Mouse (Mus musculus) lung, embryonic 14.5 days (tissue): Measurements from ENCODE around the gene Mypn. TPM values are rescaled to one million over a fixed set of nuclear protein-coding genes. Genes with fewer than 3 reads are reported as not detected.
A peak's percentile ranks its signal among the peaks of the same experiment; 100 is the strongest.

ENCODE experiments used
- ATAC-seq: fragments of 200-750 bp; cut with Nextera tagmentation; 2 replicates; pipeline ENCODE4 v1.8.0; 2017; ENCODE audit warnings: mild to moderate bottlenecking, moderate TSS enrichment, moderate library complexity; ENCODE audit not compliant: insufficient read depth
- DNase-seq: peaks from one replicate; pipeline ENCODE4 v3.0.0-alpha.2; 2015
- H3K27ac ChIP-seq: fragments of 300-500 bp; sonication (generic); 2 replicates; pipeline ENCODE4 v1.5.1; 2014; ENCODE audit warnings: low read depth, mild to moderate bottlenecking, moderate library complexity
- H3K27me3 ChIP-seq: fragments of 300-500 bp; sonication (generic); 2 replicates; pipeline ENCODE4 v1.6.1; 2014; ENCODE audit warnings: low read length, control low read depth; ENCODE audit not compliant: insufficient read depth
- H3K36me3 ChIP-seq: fragments of 300-500 bp; sonication (generic); 2 replicates; pipeline ENCODE4 v1.6.1; 2014; ENCODE audit warnings: control low read depth; ENCODE audit not compliant: insufficient read depth
- H3K4me1 ChIP-seq: fragments of 300-500 bp; sonication (generic); 2 replicates; pipeline ENCODE4 v1.6.1; 2014; ENCODE audit warnings: antibody characterized with exemption, control low read depth; ENCODE audit not compliant: insufficient read depth
- H3K4me2 ChIP-seq: fragments of 300-500 bp; sonication (generic); 2 replicates; pipeline ENCODE4 v1.6.1; 2014; ENCODE audit warnings: mild to moderate bottlenecking
- H3K4me3 ChIP-seq: fragments of 300-500 bp; sonication (generic); 2 replicates; pipeline ENCODE4 v1.5.1; 2014; ENCODE audit warnings: low read depth, low read length
- H3K9ac ChIP-seq: fragments of 300-500 bp; sonication (generic); 2 replicates; pipeline ENCODE4 v1.6.1; 2014
- H3K9me3 ChIP-seq: fragments of 300-500 bp; sonication (generic); 2 replicates; pipeline ENCODE4 v1.6.1; 2016; ENCODE audit warnings: low read depth, low read length, control low read depth
- CTCF ChIP-seq: IDR thresholded peaks from 2 replicates; pipeline ENCODE4 v1.5.1; 2016; ENCODE audit warnings: antibody characterized with exemption, low read depth
- WGBS: fragments of 180-500 bp; shearing (Covaris S2); extraction: QIAGEN DNeasy Blood & Tissue Kit; methylation state at CpG from one replicate; pipeline ENCODE4 v1.1.7; 2014; 5-methylcytosine and 5-hydroxymethylcytosine counted together
- polyA plus RNA-seq: library from polyadenylated mRNA; unstranded; fragments of >200 nt; fragmentation: Nextera tagmentation; extraction: Ambion mirVana; gene quantifications from 2 replicates; pipeline ENCODE4 v1.2.1, GENCODE M21; 2014

The Mypn gene
- polyA plus RNA-seq, 1 experiment from 2014 or later, result 0.09 TPM

DNA sequence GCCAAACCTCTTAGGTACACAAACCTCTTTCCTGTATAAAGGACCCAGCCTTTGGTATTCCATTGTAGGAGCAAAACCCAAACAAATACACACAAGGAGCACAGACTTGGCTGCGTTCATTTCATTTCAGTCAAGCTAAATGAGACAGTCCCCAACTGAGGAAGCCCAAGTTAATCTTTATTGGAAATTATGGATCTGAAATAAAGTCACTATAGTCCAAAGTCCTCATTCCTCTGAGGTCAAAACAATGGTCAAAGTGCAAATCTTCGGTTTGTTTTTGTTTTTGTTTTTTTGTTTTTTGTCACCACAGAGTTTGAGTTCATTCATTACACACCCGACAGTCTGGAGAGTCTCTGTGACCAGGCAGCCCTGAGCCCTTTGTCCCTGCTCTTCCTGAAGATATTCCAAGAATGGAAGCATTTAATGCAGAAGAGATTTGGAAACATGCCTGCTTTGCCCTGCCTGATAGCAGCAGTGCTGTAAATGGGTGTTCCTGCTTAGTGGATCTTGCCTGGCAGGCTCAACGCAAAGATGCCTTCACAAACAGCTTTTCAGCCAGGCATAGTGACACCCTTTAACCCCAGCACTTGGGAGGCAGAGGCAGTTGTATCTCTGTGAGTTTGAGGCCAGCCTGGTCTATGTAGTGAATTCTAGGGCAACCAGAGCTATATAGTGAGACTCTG is 47.9 kb downstream of the Mypn start:
- no peak for ATAC-seq
- Histone ChIP-seq H3K27ac (no peak overlapping the region), H3K9me3 (no peaks in the 10 kb centered on the region), H3K27me3 (no peaks in the 10 kb centered on the region), H3K4me3 (no peak overlapping the region), H3K4me1 (no peaks in the 10 kb centered on the region), H3K36me3 (no peaks in the 10 kb centered on the region), H3K9ac (no peak overlapping the region), H3K4me2 (no peak overlapping the region)
- TF ChIP-seq CTCF, result no peak
- 63% methylated on average over 4 of the region's 4 CpGs for WGBS
- DNase-seq, result no peak

DNA sequence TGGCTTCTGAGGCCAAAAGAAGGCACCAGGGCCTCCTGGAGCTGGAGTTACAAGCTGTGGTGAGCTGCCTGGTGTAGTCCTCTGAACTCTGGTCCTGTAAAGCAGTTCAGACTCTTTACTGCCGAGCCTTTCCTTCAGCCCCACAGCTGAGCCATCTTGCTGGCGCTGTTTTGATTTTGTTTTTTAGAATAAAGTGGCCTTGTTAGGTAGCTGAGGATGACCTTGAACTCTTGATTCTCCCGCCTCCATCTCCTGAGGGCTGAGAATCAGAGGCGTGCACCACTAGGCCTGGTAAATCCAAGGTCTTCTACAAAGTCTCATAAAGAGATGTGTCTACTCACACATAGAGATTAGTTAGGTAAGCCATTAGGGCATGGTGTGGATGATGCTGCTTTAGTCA is 49.0 kb downstream of the Mypn start:
- Histone ChIP-seq H3K9ac (no peak overlapping the region), H3K4me3 (no peak overlapping the region), H3K4me1 (no peaks in the 10 kb centered on the region), H3K27ac (no peak overlapping the region), H3K9me3 (no peaks in the 10 kb centered on the region), H3K36me3 (no peaks in the 10 kb centered on the region), H3K4me2 (no peak overlapping the region), H3K27me3 (no peaks in the 10 kb centered on the region)
- TF ChIP-seq CTCF, result no peak
- no peak for ATAC-seq
- DNase-seq, result no peak
- 87% methylated on average over 4 of the region's 4 CpGs for WGBS

DNA sequence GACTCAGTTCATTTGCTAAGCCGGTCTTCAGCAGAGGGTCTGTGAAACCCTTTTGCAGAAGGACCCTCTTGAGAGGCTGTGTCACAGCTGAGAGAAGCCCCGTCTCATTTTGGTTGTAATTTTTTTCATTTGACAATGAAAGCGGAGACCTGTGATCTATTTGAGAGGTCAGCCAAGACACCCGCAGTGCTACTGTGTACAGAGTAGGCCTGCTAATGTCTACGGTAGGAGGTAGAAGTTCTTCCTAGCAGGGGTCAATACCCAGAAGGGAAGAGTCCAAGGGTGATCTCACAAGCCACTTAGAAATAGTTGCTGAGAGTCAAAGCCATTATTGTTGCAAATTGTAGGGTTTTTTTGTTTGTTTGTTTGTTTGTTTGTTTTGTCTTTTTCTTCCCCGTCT is 49.5 kb downstream of the Mypn start:
- DNase-seq (no peak), ATAC-seq (no peak)
- Histone ChIP-seq H3K27ac (no peak overlapping the region), H3K36me3 (no peaks in the 10 kb centered on the region), H3K9me3 (no peaks in the 10 kb centered on the region), H3K9ac (no peak overlapping the region), H3K27me3 (no peaks in the 10 kb centered on the region), H3K4me1 (no peaks in the 10 kb centered on the region), H3K4me2 (no peak overlapping the region), H3K4me3 (no peak overlapping the region)
- no peak for TF ChIP-seq CTCF
- WGBS, result 79% methylated on average over 6 of the region's 6 CpGs

DNA sequence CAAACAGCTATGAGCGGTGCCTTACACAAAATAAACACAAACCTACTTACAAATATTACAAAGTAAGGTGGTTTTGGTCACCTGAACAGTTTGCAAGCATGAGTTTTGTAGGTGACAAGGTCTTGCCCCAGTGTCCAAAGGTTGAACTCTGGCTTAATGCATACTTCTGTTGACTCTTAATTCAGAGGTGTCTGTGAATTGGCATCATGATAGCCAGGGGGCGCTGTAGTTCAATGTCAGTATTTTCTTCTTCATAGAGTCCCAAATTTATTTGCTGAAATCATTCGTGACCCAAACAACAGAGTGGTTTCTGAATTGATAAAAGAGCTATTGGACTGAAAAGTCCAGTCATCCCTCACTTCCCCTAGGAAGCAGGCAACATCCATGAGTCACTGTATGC is 50.2 kb downstream of the Mypn start:
- Histone ChIP-seq H3K9me3 (no peaks in the 10 kb centered on the region), H3K27ac (no peak overlapping the region), H3K4me2 (no peak overlapping the region), H3K9ac (no peak overlapping the region), H3K27me3 (no peaks in the 10 kb centered on the region), H3K4me1 (no peaks in the 10 kb centered on the region), H3K36me3 (no peaks in the 10 kb centered on the region), H3K4me3 (no peak overlapping the region)
- 36% methylated on average over 3 of the region's 3 CpGs for whole genome bisulfite sequencing
- DNase-seq (peak; percentile 89), ATAC-seq (no peak)
- TF ChIP-seq CTCF, result peak; percentile 74

DNA sequence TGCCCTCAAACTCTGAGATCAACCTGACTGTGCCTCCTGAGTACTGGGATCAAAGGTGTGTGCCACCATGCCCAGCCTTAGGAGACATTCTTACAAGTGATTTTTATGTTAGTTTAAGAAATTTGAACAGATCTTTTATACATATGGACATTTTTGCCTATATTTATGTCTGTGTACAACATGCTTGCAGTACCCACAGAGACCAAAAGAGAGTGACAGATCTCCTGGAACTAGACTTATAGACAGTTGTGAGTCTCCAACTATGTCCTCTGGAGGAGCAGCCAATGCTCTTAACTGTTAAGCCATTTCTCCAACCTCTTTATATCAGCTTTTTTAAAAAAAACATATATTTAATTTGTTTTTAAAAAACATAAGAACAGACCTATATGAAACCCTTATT is 51.4 kb downstream of the Mypn start:
- no peaks in the 10 kb centered on the region for H3K4me1 ChIP-seq
- ATAC-seq, result no peak
- peak; percentile 14 for DNase-seq

DNA sequence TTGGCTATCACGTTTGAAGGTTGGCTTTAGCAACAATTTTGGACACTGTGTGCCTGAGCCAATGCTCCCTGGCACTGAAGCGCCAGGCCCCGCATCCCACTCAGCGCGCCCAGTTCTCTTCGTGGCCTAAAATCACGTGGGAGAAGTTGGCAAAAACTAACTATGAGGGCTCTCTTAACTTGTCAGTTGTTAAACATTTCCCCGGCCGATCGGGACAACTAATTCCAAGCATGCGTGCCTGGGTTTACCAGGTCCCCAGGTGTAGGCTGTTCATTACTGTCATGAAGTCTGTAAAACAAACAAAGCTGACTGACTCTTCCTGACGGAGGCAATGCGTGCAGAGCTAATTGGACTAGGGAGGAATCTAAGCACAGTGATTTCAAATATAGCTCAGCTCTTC is 61.1 kb downstream of the Mypn start:
- Histone ChIP-seq H3K36me3 (no peaks in the 10 kb centered on the region), H3K27ac (no peak overlapping the region), H3K4me3 (no peak overlapping the region), H3K27me3 (no peaks in the 10 kb centered on the region), H3K9ac (no peak overlapping the region), H3K4me1 (no peaks in the 10 kb centered on the region), H3K9me3 (no peaks in the 10 kb centered on the region), H3K4me2 (no peak overlapping the region)
- DNase-seq (no peak), ATAC-seq (no peak)
- 62% methylated on average over 13 of the region's 13 CpGs for WGBS
- no peak for TF ChIP-seq CTCF

More for the DNA sequence above, 51.4 kb downstream of the Mypn start:
- H3K4me3 ChIP-seq, result no peak overlapping the region
- no peak overlapping the region for H3K27ac ChIP-seq
- H3K9ac ChIP-seq, result no peak overlapping the region
- no peaks in the 10 kb centered on the region for H3K9me3 ChIP-seq
- H3K27me3 ChIP-seq, result no peaks in the 10 kb centered on the region
- H3K4me2 ChIP-seq, result no peak overlapping the region
- no peaks in the 10 kb centered on the region for H3K36me3 ChIP-seq
- TF ChIP-seq CTCF, result no peak

DNA sequence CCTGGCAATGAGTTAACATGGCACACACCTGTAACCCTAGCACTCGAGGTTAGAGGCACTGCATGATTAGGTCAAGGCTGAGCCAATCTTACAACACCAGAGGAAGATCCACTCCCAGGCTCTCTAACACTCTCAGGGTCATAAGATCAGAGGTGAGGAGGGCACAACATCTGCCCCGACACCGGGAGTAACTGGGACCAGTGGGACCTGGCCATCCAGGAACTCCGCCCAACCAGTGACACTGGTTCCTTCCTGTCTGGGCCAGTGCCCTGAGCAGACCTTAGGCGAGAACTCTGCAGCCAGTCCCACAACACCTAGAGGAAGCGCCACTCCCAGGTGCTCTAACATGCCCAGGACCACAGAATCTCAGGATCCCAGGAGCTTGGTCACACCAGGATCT is 67.3 kb downstream of the Mypn start:
- H3K4me1 ChIP-seq, result no peaks in the 10 kb centered on the region
- ATAC-seq (no peak), DNase-seq (no peak)
- no peaks in the 10 kb centered on the region for H3K9me3 ChIP-seq
- no peak overlapping the region for H3K4me2 ChIP-seq
- no peak overlapping the region for H3K9ac ChIP-seq
- H3K4me3 ChIP-seq, result no peak overlapping the region
- H3K27me3 ChIP-seq, result no peaks in the 10 kb centered on the region
- no peak overlapping the region for H3K27ac ChIP-seq
- WGBS, result 70% methylated on average over 6 of the region's 6 CpGs
- no peak for TF ChIP-seq CTCF
- H3K36me3 ChIP-seq, result no peaks in the 10 kb centered on the region

DNA sequence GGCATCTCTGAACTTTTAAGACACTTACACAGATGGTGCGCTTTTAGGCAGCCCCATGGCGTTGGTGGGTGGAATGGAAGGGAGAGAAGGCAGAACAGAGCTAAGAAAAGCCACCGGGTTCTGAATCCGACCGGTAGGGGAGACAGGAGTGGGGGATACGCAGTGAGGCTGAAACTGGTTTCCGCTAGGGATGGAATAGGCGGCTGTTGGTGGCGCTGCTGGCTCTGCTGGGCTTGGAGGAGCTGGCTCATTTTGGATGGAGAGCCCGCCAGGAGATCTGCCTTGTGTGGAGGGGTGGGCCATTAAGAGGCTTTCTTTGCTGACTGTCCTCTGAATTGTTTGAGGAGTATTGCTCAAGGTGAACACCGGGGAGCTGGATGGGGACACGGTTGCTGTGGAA is 68.1 kb downstream of the Mypn start:
- no peak overlapping the region for H3K9ac ChIP-seq
- no peak overlapping the region for H3K27ac ChIP-seq
- H3K9me3 ChIP-seq, result no peaks in the 10 kb centered on the region
- H3K4me2 ChIP-seq, result no peak overlapping the region
- ATAC-seq (no peak), DNase-seq (no peak)
- H3K4me1 ChIP-seq, result no peaks in the 10 kb centered on the region
- TF ChIP-seq CTCF, result no peak
- 50% methylated on average over 12 of the region's 12 CpGs for WGBS
- H3K27me3 ChIP-seq, result no peaks in the 10 kb centered on the region
- H3K36me3 ChIP-seq, result no peaks in the 10 kb centered on the region
- H3K4me3 ChIP-seq, result no peak overlapping the region
